Mouse (Mus musculus) heart, adult 2 months (tissue): ENCODE data around the gene Katnb1. TPM values are rescaled to one million over a fixed set of nuclear protein-coding genes. Genes with fewer than 3 reads are reported as not detected.

Source experiments
- DNase-seq, 2 experiments: peaks; one replicate each; pipeline ENCODE4 v3.0.0; 2021
- H3K27ac ChIP-seq: fragments of 200-600 bp; 2 replicates; pipeline ENCODE4 v1.8.1; 2022
- H3K27me3 ChIP-seq: fragments of 200-500 bp; 2 replicates; pipeline ENCODE4 v1.6.1; 2012; ENCODE audit warnings: mild to moderate bottlenecking, low read length, inconsistent platforms, mixed read lengths; ENCODE audit not compliant: control insufficient read depth, insufficient read depth
- H3K36me3 ChIP-seq: fragments of 200-500 bp; 2 replicates; pipeline ENCODE4 v1.6.1; 2012; ENCODE audit warnings: low read length, inconsistent platforms; ENCODE audit not compliant: control insufficient read depth, insufficient read depth
- H3K4me1 ChIP-seq: fragments of 200-500 bp; 2 replicates; pipeline ENCODE4 v1.6.1; 2011; ENCODE audit warnings: low read length; ENCODE audit not compliant: control insufficient read depth, insufficient read depth
- H3K4me3 ChIP-seq: fragments of 200-600 bp; 2 replicates; pipeline ENCODE4 v1.8.1; 2022
- H3K79me2 ChIP-seq: fragments of 200-500 bp; replicated peaks from 2 replicates; pipeline ENCODE4 v1.6.1; 2012; ENCODE audit warnings: mild to moderate bottlenecking, inconsistent platforms, low read length, moderate library complexity, mixed read lengths; ENCODE audit not compliant: control insufficient read depth, insufficient read depth
- H3K9ac ChIP-seq: fragments of 200-500 bp; 2 replicates; pipeline ENCODE4 v1.6.1; 2012; ENCODE audit warnings: low read depth, mild to moderate bottlenecking, control low read depth, inconsistent platforms, low read length, mixed read lengths
- CTCF ChIP-seq: fragments of 200-600 bp; IDR thresholded peaks from 2 replicates; pipeline ENCODE4 v1.8.1; 2022; ENCODE audit warnings: antibody characterized with exemption, mild to moderate bottlenecking, moderate library complexity
- EP300 ChIP-seq: fragments of 200-500 bp; IDR thresholded peaks from 2 replicates; pipeline ENCODE4 v1.6.1; 2011; ENCODE audit warnings: low read depth, low read length, control low read depth; ENCODE audit not compliant: insufficient read depth
- POLR2A ChIP-seq: fragments of 200-500 bp; IDR thresholded peaks from 2 replicates; pipeline ENCODE4 v1.6.1; 2011; ENCODE audit warnings: mild to moderate bottlenecking, low read depth, low read length, control low read depth; ENCODE audit not compliant: insufficient read depth
- WGBS: fragments of 180-500 bp; shearing (Covaris S2); methylation state at CpG from one replicate; pipeline ENCODE4 v1.1.7; 2018; 5-methylcytosine and 5-hydroxymethylcytosine counted together
- intact Hi-C: fragments of 180-260 bp; cut with DNase I; formaldehyde crosslinking; loops from one replicate; pipeline ENCODE4 v1.15.1; 2025
- long read RNA-seq: library from polyadenylated mRNA; stranded (forward); transcript quantifications from one replicate; pipeline ENCODE4 v2.0.0, GENCODE M21; 2021
- polyA plus RNA-seq: library from polyadenylated mRNA; depleted of rRNA; stranded (reverse); fragments of >200 nt; gene quantifications from 2 replicates; pipeline ENCODE4 v1.2.3, GENCODE M21; 2012; rRNA removed
- total RNA-seq, 2 experiments: library from RNA; stranded (reverse); gene quantifications; 2 replicates each; pipeline ENCODE4 v1.2.3; 2021

The Katnb1 gene
- 1 to 10 TPM; 4.5 to 5.9 TPM for total RNA-seq
- 8.7 and 9.1 TPM in 2 replicates for polyA plus RNA-seq
- long read RNA-seq, transcript Katnb1-201 (20 exons, 3,777 nt), result major isoform, 13 of 16 reads
- long read RNA-seq, partial matches to known transcripts, result 1 of 16 reads
- long read RNA-seq, other reads (novel, unspliced or antisense), result 2 of 16 reads

DNA sequence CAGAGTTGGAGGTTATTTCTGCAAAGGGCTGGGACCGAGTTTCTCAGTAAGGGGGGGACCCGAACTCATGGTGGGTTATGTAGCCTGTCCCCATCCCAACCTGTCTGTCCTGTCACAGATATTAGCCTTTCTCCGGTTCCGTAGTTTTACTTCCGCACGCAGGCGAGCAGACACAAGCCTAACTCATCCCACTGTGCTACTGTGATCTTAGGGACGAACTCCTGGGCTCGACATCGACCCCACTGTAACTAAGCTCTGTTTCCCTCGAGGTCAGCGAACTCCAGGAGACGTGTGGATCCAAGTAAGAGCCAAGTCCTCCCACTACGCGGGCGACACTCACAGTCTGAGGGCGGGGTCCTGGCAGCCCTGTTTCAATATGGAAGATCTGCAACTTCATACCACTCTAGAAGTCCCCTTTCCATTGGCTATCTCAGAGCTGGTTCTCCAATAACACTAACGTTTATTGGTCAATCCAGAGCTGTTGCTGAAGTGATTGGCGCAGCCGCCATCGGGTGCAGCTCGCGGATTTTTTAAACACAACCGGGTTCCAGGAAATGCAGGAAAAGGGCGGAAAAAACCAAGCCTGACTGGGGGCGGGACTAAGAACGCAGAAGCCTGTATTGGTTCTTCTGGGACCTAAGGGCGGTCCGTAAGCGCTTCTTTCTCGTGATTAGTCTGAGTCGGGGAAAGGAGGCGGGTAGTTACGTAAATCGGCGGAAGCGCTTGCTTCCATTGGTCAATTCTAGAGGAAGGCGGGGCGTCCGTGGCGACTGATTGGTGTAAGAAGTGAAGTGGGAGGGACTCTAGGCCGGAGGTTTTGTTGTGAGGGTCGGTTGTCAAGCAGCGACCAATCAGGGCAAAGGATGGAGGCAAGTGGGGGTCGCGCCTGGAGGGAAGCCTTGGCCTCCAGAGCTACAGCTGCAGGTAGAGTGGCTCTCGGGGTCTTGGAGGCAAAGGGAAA is at the start of gene Katnb1:
TSS of gene Katnb1 (plus strand) at position 806 of the 961 bp plus-strand sequence.
- Histone ChIP-seq H3K4me1 (peaks cover 1% of the 10 kb centered on the region; the same call in 1 of the 2 replicates), H3K9ac (peak within 1 kb of the TSS; percentile 86), H3K4me3 (peak within 1 kb of the TSS; percentile 88), H3K27me3 (no peaks in the 10 kb centered on the region), H3K79me2 (no peaks in the 10 kb centered on the region), H3K27ac (peak within 1 kb of the TSS; percentile 95), H3K36me3 (no peaks in the 10 kb centered on the region)
- under 1% methylated on average over 47 of the region's 47 CpGs for WGBS
- DNase-seq, result peak; percentile 94 to 99
- intact Hi-C loops, result no loop called here
- 0 out of 2 replicates have a peak, but pooled peaks have one; percentile 25 for TF ChIP-seq EP300
- TF ChIP-seq CTCF, result no peak
- TF ChIP-seq POLR2A, result peak; percentile 98

DNA sequence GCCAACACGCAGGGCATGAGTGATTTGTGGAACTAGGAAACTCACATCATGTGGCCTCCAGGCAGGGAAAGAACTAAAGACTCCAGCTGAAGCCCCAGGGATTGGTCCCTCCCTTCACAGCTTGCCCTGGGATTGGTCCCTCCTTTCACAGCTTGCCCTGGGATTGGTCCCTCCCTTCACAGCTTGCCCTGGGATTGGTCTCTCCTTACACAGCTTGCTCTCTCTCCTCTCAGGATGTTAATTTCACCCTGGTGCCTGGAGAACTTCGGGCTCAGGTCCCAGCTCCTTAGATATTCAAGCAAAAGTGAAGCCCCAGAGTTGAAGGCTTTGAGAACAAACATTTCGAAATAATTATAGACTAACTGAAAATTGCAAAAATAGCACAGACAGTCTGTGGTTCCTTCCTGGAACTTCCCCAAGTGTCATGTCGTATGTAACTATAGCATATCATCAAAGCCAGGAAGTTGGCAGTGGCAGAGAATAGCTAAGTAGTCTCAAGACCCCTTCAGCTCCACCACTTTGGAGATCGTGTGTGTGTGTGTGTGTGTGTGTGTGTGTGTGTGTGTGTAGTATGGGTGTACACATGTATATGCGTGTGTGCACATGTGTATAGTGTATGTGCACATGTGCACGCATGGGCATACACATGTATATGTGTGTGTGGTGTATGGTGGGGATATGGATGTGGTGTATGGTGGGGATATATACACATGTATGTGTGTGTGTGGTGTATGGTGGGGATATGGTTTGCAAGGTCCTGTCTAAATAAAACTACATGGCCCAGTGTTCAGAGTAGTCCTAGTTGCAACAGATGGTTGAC is 43.7 kb upstream of the Katnb1 start:
- H3K36me3 ChIP-seq, result no peaks in the 10 kb centered on the region
- 48% methylated on average over 7 of the region's 7 CpGs for WGBS
- H3K27me3 ChIP-seq, result no peaks in the 10 kb centered on the region
- TF ChIP-seq EP300, result no peak
- TF ChIP-seq CTCF, result no peak
- no peak for TF ChIP-seq POLR2A
- DNase-seq, result peak in 1 of 2 experiments; percentile 40
- no peak overlapping the region for H3K4me3 ChIP-seq
- H3K4me1 ChIP-seq, result no peaks in the 10 kb centered on the region
- intact Hi-C loops, result no loop called here
- H3K9ac ChIP-seq, result no peak overlapping the region
- H3K79me2 ChIP-seq, result no peaks in the 10 kb centered on the region
- H3K27ac ChIP-seq, result no peak overlapping the region

DNA sequence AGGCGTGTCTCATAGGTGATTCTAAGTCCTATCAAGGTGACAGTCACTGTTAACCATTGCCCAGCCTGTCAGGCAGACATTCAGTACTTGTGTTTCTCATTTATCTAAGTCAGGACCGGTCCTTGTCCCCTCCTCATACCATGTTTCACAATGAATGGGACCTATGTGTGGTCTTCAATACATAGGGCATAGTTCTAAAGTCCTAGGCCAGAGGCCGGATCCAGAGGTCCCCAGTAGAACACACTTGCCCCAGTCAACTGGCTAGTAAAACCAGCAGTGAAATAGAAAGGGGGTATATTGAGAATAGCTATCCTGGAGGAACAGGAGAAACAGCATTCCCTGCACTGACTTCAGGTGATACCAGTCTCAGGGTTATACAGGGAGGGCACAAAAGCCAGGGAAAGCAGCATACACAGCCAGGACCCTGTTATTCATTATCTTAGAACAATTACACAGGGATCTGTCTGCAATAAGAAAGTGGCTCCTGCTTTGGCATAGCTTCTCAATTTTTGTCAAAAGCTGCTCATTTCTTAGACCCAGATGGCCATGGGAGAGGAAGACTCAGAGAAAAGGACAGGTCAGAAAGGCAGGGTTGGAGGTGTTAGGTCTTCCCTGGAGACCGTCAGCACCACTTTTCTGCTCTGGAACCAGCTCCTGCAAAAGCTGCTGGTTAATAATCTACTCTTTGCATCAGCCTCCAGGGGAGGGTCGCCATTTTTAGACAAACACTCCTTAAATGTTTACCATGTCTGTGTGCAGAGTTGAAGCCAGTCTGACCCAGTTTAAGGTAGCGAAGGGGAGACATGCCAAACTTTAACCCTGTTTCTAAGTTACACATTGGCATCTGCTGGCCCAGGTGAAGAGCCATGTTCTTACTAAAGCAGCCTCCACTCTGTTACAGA is 38.9 kb upstream of the Katnb1 start:
- Histone ChIP-seq H3K27ac (no peak overlapping the region), H3K4me1 (peaks cover 3% of the 10 kb centered on the region; the same call in 1 of the 2 replicates), H3K79me2 (no peaks in the 10 kb centered on the region), H3K36me3 (no peaks in the 10 kb centered on the region; the same call in 1 of the 2 replicates), H3K27me3 (no peaks in the 10 kb centered on the region), H3K9ac (no peak overlapping the region), H3K4me3 (no peak overlapping the region)
- WGBS, result 75% methylated on average over 6 of the region's 6 CpGs
- TF ChIP-seq EP300, result no peak
- no peak for TF ChIP-seq CTCF
- no peak for TF ChIP-seq POLR2A
- intact Hi-C loops, result no loop called here
- no peak for DNase-seq

DNA sequence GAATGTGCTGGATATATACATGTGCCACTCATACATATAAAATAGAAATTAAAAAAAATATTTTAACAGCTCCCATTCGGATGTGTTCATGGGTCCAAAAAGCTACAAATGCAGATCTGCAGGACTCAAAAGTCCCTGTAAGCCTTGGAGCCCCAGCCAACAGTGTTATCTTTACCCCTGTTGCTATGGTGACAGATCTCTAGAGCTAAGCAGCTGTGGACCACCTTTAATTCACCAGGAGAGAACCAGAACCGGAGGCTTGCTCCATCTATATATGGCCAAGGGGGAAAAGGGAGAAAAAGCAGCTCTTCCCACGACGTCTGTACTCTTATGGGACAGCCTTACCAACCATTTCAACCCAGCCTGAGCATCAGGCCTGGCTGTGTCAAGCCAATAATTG is 36.2 kb upstream of the Katnb1 start:
- TF ChIP-seq EP300, result no peak
- no peak for TF ChIP-seq POLR2A
- TF ChIP-seq CTCF, result no peak
- Histone ChIP-seq H3K4me3 (no peak overlapping the region), H3K4me1 (peaks cover 5% of the 10 kb centered on the region; the same call in 1 of the 2 replicates), H3K27ac (no peak overlapping the region), H3K27me3 (no peaks in the 10 kb centered on the region), H3K9ac (no peak overlapping the region), H3K79me2 (no peaks in the 10 kb centered on the region), H3K36me3 (no peaks in the 10 kb centered on the region; the same call in 1 of the 2 replicates)
- 75% methylated on average over 4 of the region's 4 CpGs for WGBS
- DNase-seq, result no peak
- intact Hi-C loops, result no loop called here

DNA sequence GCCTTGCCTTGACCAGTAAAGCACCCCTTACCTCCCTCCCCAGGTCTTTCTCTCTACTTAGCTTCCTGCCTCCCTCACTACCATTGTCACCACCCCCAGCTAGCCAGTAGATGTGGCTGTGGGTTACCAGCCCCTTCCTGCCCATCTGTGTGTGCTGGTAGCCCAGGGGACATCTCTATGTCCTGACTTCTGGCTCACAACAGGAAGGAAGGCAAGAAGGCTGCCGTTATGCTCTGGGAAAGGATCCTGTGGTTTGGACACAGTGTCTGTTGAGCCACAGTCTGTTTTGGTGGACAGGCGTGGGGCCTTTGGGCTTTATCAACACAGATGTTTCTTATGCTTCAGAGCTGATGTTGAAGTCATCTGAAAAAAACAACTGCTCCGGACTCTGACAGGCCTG is 34.0 kb upstream of the Katnb1 start:
- no peak for TF ChIP-seq POLR2A
- no peak for DNase-seq
- Histone ChIP-seq H3K27me3 (no peaks in the 10 kb centered on the region), H3K36me3 (no peaks in the 10 kb centered on the region; the same call in 1 of the 2 replicates), H3K79me2 (no peaks in the 10 kb centered on the region), H3K4me1 (peaks cover 5% of the 10 kb centered on the region; the same call in 1 of the 2 replicates), H3K4me3 (no peak overlapping the region), H3K27ac (no peak overlapping the region), H3K9ac (no peak overlapping the region)
- 24% methylated on average over 3 of the region's 3 CpGs for WGBS
- intact Hi-C loops, result no loop called here
